Mouse (Mus musculus): ENCODE data around the gene Cdk19.

- TF ChIP-seq GATA1 (IDR thresholded peaks at IDR 0.05; ENCODE audit: borderline replicate concordance, low read length) (no peak), FLI1 (IDR thresholded peaks at IDR 0.05; ENCODE audit: low read length) (no peak)
Observed at GRCm38 (mm10) chr10:40502734-40503133, 163.4 kb downstream of the Cdk19 start.
